Mouse (Mus musculus): ENCODE measurements around the gene Agtpbp1. TPM values are rescaled to one million over a fixed set of nuclear protein-coding genes. Genes with fewer than 3 reads are reported as not detected.

Agtpbp1 gene
- 53.8 TPM for polyA plus RNA-seq (2014; fragmentation: Illumina TruSeq; extraction: RNeasy Lipid Tissue Mini Kit (QIAGEN cat#74804); ENCODE audit: low read depth, low replicate concordance)

GRCm38 (mm10) chr13:59584947-59585647 is at the start of gene Agtpbp1, which contains the start of gene Naa35:
Gene Agtpbp1 (minus strand): TSS chr13:59585227.
Gene Naa35 (plus strand): TSS chr13:59585259.

Other genes with a start within 250 kb of the Agtpbp1 start
- gene Naa35, start within 50 bp of the Agtpbp1 start, polyA plus RNA-seq (2014; fragmentation: Illumina TruSeq; extraction: RNeasy Lipid Tissue Mini Kit (QIAGEN cat#74804); ENCODE audit: low read depth, low replicate concordance), result 151 TPM
- gene Golm1, start 90.6 kb upstream of the Agtpbp1 start, polyA plus RNA-seq (2014; fragmentation: Illumina TruSeq; extraction: RNeasy Lipid Tissue Mini Kit (QIAGEN cat#74804); ENCODE audit: low read depth, low replicate concordance), result 7.7 TPM
- gene 4921517D22Rik, start 108.9 kb upstream of the Agtpbp1 start, polyA plus RNA-seq (2014; fragmentation: Illumina TruSeq; extraction: RNeasy Lipid Tissue Mini Kit (QIAGEN cat#74804); ENCODE audit: low read depth, low replicate concordance), result not detected
- not detected for gene Spata31d1a, start 125.1 kb upstream of the Agtpbp1 start, polyA plus RNA-seq (2014; fragmentation: Illumina TruSeq; extraction: RNeasy Lipid Tissue Mini Kit (QIAGEN cat#74804); ENCODE audit: low read depth, low replicate concordance)
- not detected for gene Spata31d1b, start 127.1 kb upstream of the Agtpbp1 start, polyA plus RNA-seq (2014; fragmentation: Illumina TruSeq; extraction: RNeasy Lipid Tissue Mini Kit (QIAGEN cat#74804); ENCODE audit: low read depth, low replicate concordance)
- not detected for gene Spata31d1d, start 146.5 kb upstream of the Agtpbp1 start, polyA plus RNA-seq (2014; fragmentation: Illumina TruSeq; extraction: RNeasy Lipid Tissue Mini Kit (QIAGEN cat#74804); ENCODE audit: low read depth, low replicate concordance)
- not detected for gene 1700014D04Rik, start 161.5 kb upstream of the Agtpbp1 start, polyA plus RNA-seq (2014; fragmentation: Illumina TruSeq; extraction: RNeasy Lipid Tissue Mini Kit (QIAGEN cat#74804); ENCODE audit: low read depth, low replicate concordance)
- gene Isca1, start 184.6 kb upstream of the Agtpbp1 start, polyA plus RNA-seq (2014; fragmentation: Illumina TruSeq; extraction: RNeasy Lipid Tissue Mini Kit (QIAGEN cat#74804); ENCODE audit: low read depth, low replicate concordance), result 121 TPM
- gene Gm49354, start 197.0 kb upstream of the Agtpbp1 start, polyA plus RNA-seq (2014; fragmentation: Illumina TruSeq; extraction: RNeasy Lipid Tissue Mini Kit (QIAGEN cat#74804); ENCODE audit: low read depth, low replicate concordance), result not detected
- 181 TPM for gene Tut7, start 237.9 kb upstream of the Agtpbp1 start, polyA plus RNA-seq (2014; fragmentation: Illumina TruSeq; extraction: RNeasy Lipid Tissue Mini Kit (QIAGEN cat#74804); ENCODE audit: low read depth, low replicate concordance)